Comparison of ENCODE assay signal across 15 mouse cellular contexts in the genomic region with DNA sequence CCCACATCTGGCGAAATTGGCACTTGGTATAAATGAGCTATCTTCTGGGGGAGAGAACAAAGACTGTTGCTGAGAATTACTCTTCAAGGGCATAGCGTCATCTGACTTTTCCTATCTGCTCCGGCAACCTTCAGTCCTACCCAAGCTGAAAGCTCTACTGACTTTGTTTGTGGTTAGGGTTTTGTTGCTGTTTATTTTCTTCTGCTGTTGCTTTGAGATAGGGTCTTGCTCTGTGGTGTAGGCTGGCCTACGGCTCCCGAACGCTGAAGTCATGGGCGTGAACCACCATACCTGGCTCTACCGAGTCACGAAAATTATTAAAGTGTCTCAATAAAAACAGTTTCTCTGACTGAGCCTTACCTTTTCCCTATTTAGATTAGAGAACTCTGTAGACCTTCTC.
"Had no signal": no experiment of that assay in that cellular context is flagged by ENCODE, and none has a peak within 500 bp of the region (broad histone marks: within the 10 kb centered on the region; RNA-seq: fewer than 3 reads in every experiment).

No protein-coding gene starts in this region.

- H3K4me2 ChIP-seq: kidney, embryonic 15.5 days; limb, embryonic 13.5 days; midbrain, embryonic 11.5 days; midbrain, embryonic 15.5 days; neural tube, embryonic 12.5 days; stomach, embryonic 15.5 days had no signal

- H3K27ac ChIP-seq: kidney, embryonic 15.5 days; limb, embryonic 13.5 days; midbrain, embryonic 15.5 days; neural tube, embryonic 12.5 days; stomach, embryonic 15.5 days had no signal

- H3K4me1 ChIP-seq: kidney, embryonic 15.5 days; limb, embryonic 13.5 days; midbrain, embryonic 15.5 days; neural tube, embryonic 12.5 days; stomach, embryonic 15.5 days had no signal

- H3K9ac ChIP-seq: kidney, embryonic 15.5 days; limb, embryonic 13.5 days; midbrain, embryonic 15.5 days; neural tube, embryonic 12.5 days; stomach, embryonic 15.5 days had no signal

- ATAC-seq: intestine, embryonic 16.5 days; lung, postnatal 0 days; midbrain, embryonic 15.5 days had no signal

- H3K27me3 ChIP-seq: midbrain, embryonic 15.5 days; neural tube, embryonic 12.5 days; stomach, embryonic 15.5 days had no signal

- H3K9me3 ChIP-seq: kidney, embryonic 15.5 days; limb, embryonic 13.5 days; midbrain, embryonic 15.5 days; neural tube, embryonic 12.5 days; stomach, embryonic 15.5 days had no signal

- H3K4me3 ChIP-seq: kidney, embryonic 15.5 days; limb, embryonic 13.5 days; midbrain, embryonic 15.5 days; neural tube, embryonic 12.5 days; stomach, embryonic 15.5 days had no signal

- H3K36me3 ChIP-seq: kidney, embryonic 15.5 days; limb, embryonic 13.5 days; midbrain, embryonic 15.5 days; neural tube, embryonic 12.5 days; stomach, embryonic 15.5 days had no signal

- DNase-seq: kidney, adult 2 months; kidney, postnatal 14 days; lung, adult 18-20 months; lung, postnatal 36 days; right cerebral cortex, postnatal 4 days; spleen, adult 18-20 months; thymus, postnatal 36 days had no signal
